ENCODE assay signal across 1 mouse cellular context in the genomic region with DNA sequence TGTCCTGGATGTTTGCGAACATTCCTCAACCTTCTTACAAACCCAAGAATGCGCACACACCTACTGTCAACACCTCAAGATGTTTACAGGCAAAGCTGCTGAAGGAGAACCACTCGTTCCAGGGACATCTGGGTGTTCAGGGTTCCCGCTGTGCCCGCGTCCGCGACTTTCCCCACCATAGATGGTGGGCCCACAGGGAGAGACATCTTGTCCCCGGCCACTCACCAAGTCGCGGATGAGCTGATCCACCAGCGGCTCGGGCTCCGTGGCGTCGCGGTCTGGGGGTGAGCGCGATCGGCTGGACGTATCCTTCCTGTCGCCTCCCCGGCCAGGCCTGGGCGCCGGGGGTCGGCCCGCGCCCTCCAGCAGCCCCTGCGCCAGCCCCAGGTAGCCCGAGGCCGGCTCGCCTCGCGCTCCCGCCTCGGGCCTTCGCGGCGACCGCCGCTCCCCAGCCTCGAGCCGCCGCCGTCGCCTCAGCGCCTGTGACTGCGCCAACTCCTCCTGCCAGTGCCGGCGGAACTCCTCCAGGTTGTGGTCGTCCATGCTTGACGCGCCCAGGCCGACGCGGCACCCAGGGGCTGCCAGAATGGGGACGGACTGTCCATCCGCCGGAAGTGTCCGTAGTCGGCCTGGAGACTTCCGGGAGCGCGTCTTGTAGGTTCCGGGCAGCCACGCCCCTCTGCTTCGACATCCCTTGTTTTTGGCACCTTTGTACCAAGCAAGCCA.
TF ChIP-seq lines count a peak whose summit lies in the region.

A gene (minus strand): TSS at position 626 of the 726 bp plus-strand sequence.

TF ChIP-seq in MEL, 35 proteins besides CTCF, POLR2A, EP300 and RAD21 (continued from another document):
- TF ChIP-seq BHLHE40 (IDR thresholded peaks at IDR 0.05; ENCODE audit: borderline replicate concordance, low read depth, low read length) (no peak), MAX (IDR thresholded peaks at IDR 0.05; ENCODE audit: low read length) (peak; percentile 75), ZC3H11A (IDR thresholded peaks at IDR 0.05; ENCODE audit: low read depth, low read length) (no peak), MYC (IDR thresholded peaks at IDR 0.05; ENCODE audit: low read depth, low read length) (0 out of 2 replicates have a peak, but pooled peaks have one; percentile 51), CHD1 (IDR thresholded peaks at IDR 0.05; ENCODE audit: low read depth, low read length) (no peak), KAT2A (conservative IDR thresholded peaks at IDR 0.05; ENCODE audit: low read depth, low read length) (no peak; the same call in 1 of the 2 replicates), SMC3 (IDR thresholded peaks at IDR 0.05; ENCODE audit: low read depth, low read length) (no peak), GATA1 (IDR thresholded peaks at IDR 0.05; ENCODE audit: low read depth, low read length) (no peak)
TF ChIP-seq in MEL: peak in this region for 9.
